Mouse (Mus musculus) cerebellum, adult 8-10 months (tissue): ENCODE measurements at regions not wholly inside any gene's neighbourhood (a gene's known extent, or its start where the extent isn't known, plus 50 kb on each side); places are given as distances from the start of the nearest gene placed in this dataset.
"Not testable (repeated sequence)": the region's sequence is repeated elsewhere in the genome, so short reads cannot be mapped to it uniquely, and the experiment has no call there.

Experiments used
- DNase-seq: peaks from one replicate; pipeline ENCODE4 v3.0.0; 2022

- no peak for DNase-seq
Measured at GRCm38 (mm10) chr13:81013953-81014352, 130.8 kb downstream of the Arrdc3 start.

- DNase-seq = no peak
Measured at GRCm38 (mm10) chr13:81020106-81020747, 137.0 kb downstream of the Arrdc3 start.

GRCm38 (mm10) chr13:81020811-81021210 lies 137.6 kb downstream of the Arrdc3 start:
- no peak for DNase-seq

GRCm38 (mm10) chr13:81022410-81022809 lies 139.2 kb downstream of the Arrdc3 start:
- DNase-seq = no peak

GRCm38 (mm10) chr13:81025241-81025760 lies 142.1 kb downstream of the Arrdc3 start:
- DNase-seq = not testable (repeated sequence)

GRCm38 (mm10) chr13:81037316-81037715 lies 154.1 kb downstream of the Arrdc3 start:
- DNase-seq = no peak

- DNase-seq = no peak
Measured at GRCm38 (mm10) chr13:81038736-81039135, 155.6 kb downstream of the Arrdc3 start.

- DNase-seq = no peak
Measured at GRCm38 (mm10) chr13:81040494-81040893, 157.3 kb downstream of the Arrdc3 start.

GRCm38 (mm10) chr13:81041646-81042045 lies 158.5 kb downstream of the Arrdc3 start:
- no peak for DNase-seq
